Mouse (Mus musculus) CH12.LX (cell line): ENCODE results near the gene Fam120a. TPM values are rescaled to one million over a fixed set of nuclear protein-coding genes. Genes with fewer than 3 reads are reported as not detected.

Source experiments
- DNase-seq: peaks from one replicate; pipeline ENCODE4 v3.0.0-alpha.2; 2013; ENCODE audit errors: extremely low read depth
- H3K27ac ChIP-seq: 2 replicates; pipeline ENCODE4 v1.5.1; 2012; ENCODE audit warnings: low read depth, mild to moderate bottlenecking, control low read depth, moderate library complexity; ENCODE audit not compliant: insufficient read depth
- H3K27me3 ChIP-seq: replicated peaks from 2 replicates; pipeline ENCODE3; 2012; ENCODE audit warnings: inconsistent platforms
- H3K36me3 ChIP-seq, 2 experiments: replicated peaks in 1 of 2; 2 replicates each; pipeline versions ENCODE3 to v1.6.1; 2012; ENCODE audit warnings: inconsistent platforms in 1 of 2, low read length in 1 of 2, mild to moderate bottlenecking in 1 of 2, mixed read lengths in 1 of 2, moderate library complexity in 1 of 2; ENCODE audit not compliant: control insufficient read depth in 1 of 2, insufficient read depth in 1 of 2
- H3K4me1 ChIP-seq, 2 experiments: 2 replicates each; pipeline ENCODE4 v1.6.1; 2012; ENCODE audit warnings: inconsistent platforms in 1 of 2, moderate library complexity in 1 of 2; ENCODE audit not compliant: insufficient read depth in 2 of 2, control insufficient read depth in 1 of 2
- H3K4me2 ChIP-seq: 2 replicates; pipeline ENCODE4 v1.6.1; 2012; ENCODE audit warnings: low read depth, mild to moderate bottlenecking, control low read depth; ENCODE audit not compliant: poor library complexity, insufficient read depth, severe bottlenecking
- H3K4me3 ChIP-seq, 3 experiments: fragments of 150-350 bp in 1 of 3; sonication (generic) in 1 of 3; replicated peaks in 1 of 3; 2 replicates each; pipeline versions ENCODE3 to v1.5.1; 2011 to 2012; ENCODE audit warnings: low read depth in 2 of 3, low read length in 2 of 3, mild to moderate bottlenecking in 2 of 3, moderate library complexity in 2 of 3, control low read depth in 1 of 3, improper control_type of control experiment in 1 of 3, inconsistent platforms in 1 of 3, mixed read lengths in 1 of 3; ENCODE audit not compliant: poor library complexity in 1 of 3
- H3K79me2 ChIP-seq: replicated peaks from 2 replicates; pipeline ENCODE4 v1.6.1; 2012; ENCODE audit warnings: mild to moderate bottlenecking, moderate library complexity; ENCODE audit not compliant: control insufficient read depth, poor library complexity, insufficient read depth, severe bottlenecking; ENCODE audit errors: extremely low read depth
- H3K9ac ChIP-seq: 2 replicates; pipeline ENCODE4 v1.6.1; 2012; ENCODE audit warnings: low read depth, mild to moderate bottlenecking, control low read depth, moderate library complexity; ENCODE audit not compliant: insufficient read depth
- H3K9me3 ChIP-seq: replicated peaks from 2 replicates; pipeline ENCODE3; 2012; ENCODE audit warnings: low read length, inconsistent platforms, mixed read lengths
- BHLHE40 ChIP-seq: IDR thresholded peaks from 2 replicates; pipeline ENCODE4 v1.6.1; 2011; ENCODE audit warnings: mild to moderate bottlenecking, low read depth, low read length, improper control_type of control experiment
- CHD2 ChIP-seq: IDR thresholded peaks from 2 replicates; pipeline ENCODE4 v1.6.1; 2011; ENCODE audit warnings: low read length, improper control_type of control experiment
- CTCF ChIP-seq, 2 experiments: IDR thresholded peaks in 1 of 2; conservative IDR thresholded peaks in 1 of 2; 2 replicates each; pipeline ENCODE4 v1.5.1; 2011 to 2012; ENCODE audit warnings: low read depth in 2 of 2, low read length in 2 of 2, improper control_type of control experiment in 1 of 2, inconsistent platforms in 1 of 2, mild to moderate bottlenecking in 1 of 2, moderate library complexity in 1 of 2
- EP300 ChIP-seq: IDR thresholded peaks from 2 replicates; pipeline ENCODE4 v1.6.1; 2011; ENCODE audit warnings: low read length, improper control_type of control experiment
- ETS1 ChIP-seq: conservative IDR thresholded peaks from 2 replicates; pipeline ENCODE4 v1.6.1; 2012; ENCODE audit warnings: low read depth, mild to moderate bottlenecking, inconsistent platforms, low read length, improper control_type of control experiment, moderate library complexity
- JUND ChIP-seq: conservative IDR thresholded peaks from 2 replicates; pipeline ENCODE4 v1.6.1; 2011; ENCODE audit warnings: low read depth, low read length, improper control_type of control experiment
- MAFK ChIP-seq: IDR thresholded peaks from 2 replicates; pipeline ENCODE4 v1.6.1; 2011; ENCODE audit warnings: low read length, improper control_type of control experiment; ENCODE audit not compliant: insufficient replicate concordance
- MAX ChIP-seq: IDR thresholded peaks from 2 replicates; pipeline ENCODE4 v1.6.1; 2011; ENCODE audit warnings: low read length, improper control_type of control experiment
- MAZ ChIP-seq: IDR thresholded peaks from 2 replicates; pipeline ENCODE4 v1.6.1; 2012; ENCODE audit warnings: low read depth, mild to moderate bottlenecking, inconsistent platforms, low read length, improper control_type of control experiment, moderate library complexity
- MEF2A ChIP-seq: IDR thresholded peaks from 2 replicates; pipeline ENCODE4 v1.6.1; 2014; ENCODE audit warnings: low read depth, mild to moderate bottlenecking, inconsistent platforms, low read length, improper control_type of control experiment, borderline replicate concordance
- MXI1 ChIP-seq: IDR thresholded peaks from 2 replicates; pipeline ENCODE4 v1.6.1; 2011; ENCODE audit warnings: mild to moderate bottlenecking, low read depth, low read length, improper control_type of control experiment
- MYC ChIP-seq: IDR thresholded peaks from 2 replicates; pipeline ENCODE4 v1.6.1; 2011; ENCODE audit warnings: low read depth, mild to moderate bottlenecking, improper control_type of control experiment, low read length
- NRF1 ChIP-seq: IDR thresholded peaks from 2 replicates; pipeline ENCODE4 v1.6.1; 2014; ENCODE audit warnings: low read depth, mild to moderate bottlenecking, inconsistent platforms, low read length, improper control_type of control experiment, moderate library complexity
- PAX5 ChIP-seq: IDR thresholded peaks from 2 replicates; pipeline ENCODE4 v1.6.1; 2012; ENCODE audit warnings: low read length, inconsistent platforms, mixed read lengths
- POLR2A ChIP-seq: IDR thresholded peaks from 2 replicates; pipeline ENCODE4 v1.6.1; 2011; ENCODE audit warnings: low read depth, mild to moderate bottlenecking, improper control_type of control experiment, low read length
- SIN3A ChIP-seq: IDR thresholded peaks from 2 replicates; pipeline ENCODE4 v1.6.1; 2012; ENCODE audit warnings: low read length, improper control_type of control experiment, inconsistent platforms
- TBP ChIP-seq: conservative IDR thresholded peaks from 2 replicates; pipeline ENCODE4 v1.6.1; 2011; ENCODE audit warnings: low read depth, low read length, improper control_type of control experiment
- TCF12 ChIP-seq: IDR thresholded peaks from 2 replicates; pipeline ENCODE4 v1.6.1; 2014; ENCODE audit warnings: low read depth, mild to moderate bottlenecking, inconsistent platforms, low read length, improper control_type of control experiment
- UBTF ChIP-seq: IDR thresholded peaks from 2 replicates; pipeline ENCODE4 v1.6.1; 2012; ENCODE audit warnings: low read depth, mild to moderate bottlenecking, inconsistent platforms, low read length, improper control_type of control experiment, moderate library complexity
- USF1 ChIP-seq: IDR thresholded peaks from 2 replicates; pipeline ENCODE4 v1.6.1; 2014; ENCODE audit warnings: low read depth, mild to moderate bottlenecking, inconsistent platforms, low read length, improper control_type of control experiment
- ZC3H11A ChIP-seq: IDR thresholded peaks from 2 replicates; pipeline ENCODE4 v1.6.1; 2012; ENCODE audit warnings: low read depth, mild to moderate bottlenecking, inconsistent platforms, low read length, improper control_type of control experiment
- ZKSCAN1 ChIP-seq: IDR thresholded peaks from 2 replicates; pipeline ENCODE4 v1.6.1; 2012; ENCODE audit warnings: low read depth, inconsistent platforms, low read length, improper control_type of control experiment, borderline replicate concordance
- ZMIZ1 ChIP-seq: IDR thresholded peaks from 2 replicates; pipeline ENCODE4 v1.6.1; 2012; ENCODE audit warnings: low read depth, mild to moderate bottlenecking, inconsistent platforms, low read length, improper control_type of control experiment
- ZNF384 ChIP-seq: IDR thresholded peaks from 2 replicates; pipeline ENCODE4 v1.6.1; 2012; ENCODE audit warnings: low read depth, low read length, improper control_type of control experiment, inconsistent platforms
- dilution Hi-C: fragments of 300-500 bp; cut with MboI; formaldehyde crosslinking; loops from 2 replicates; pipeline ENCODE4 v1.14.3; 2020; ENCODE audit warnings: low sequenced_read_pairs; ENCODE audit not compliant: extremely low pct_unique_long_range_greater_than_20kb, extremely low pct_ligation_motif_present
- in situ Hi-C: fragments of 300-500 bp; cut with MboI; formaldehyde crosslinking; loops from 3 replicates; pipeline ENCODE4 v1.14.3; 2019; ENCODE audit warnings: low sequenced_read_pairs, low pct_ligation_motif_present, low pct_unique_long_range_greater_than_20kb, mixed read lengths
- polyA plus RNA-seq: library from polyadenylated mRNA; unstranded; fragments of >175 nt; gene quantifications from 2 replicates; pipeline ENCODE4 v1.2.1, GENCODE M21; 2012; ENCODE audit warnings: low read depth; ENCODE audit not compliant: insufficient read length
- total RNA-seq, 2 experiments: library from RNA; depleted of rRNA; stranded (reverse); fragments of 300-350 nt in 1 of 2; fragments of >200 nt in 1 of 2; gene quantifications; 2 replicates each; pipeline ENCODE4 v1.2.3; 2012 to 2014

The Fam120a gene
- total and polyA plus RNA-seq, 3 experiments: 70.0 to 122 (median 82.6) TPM

DNA sequence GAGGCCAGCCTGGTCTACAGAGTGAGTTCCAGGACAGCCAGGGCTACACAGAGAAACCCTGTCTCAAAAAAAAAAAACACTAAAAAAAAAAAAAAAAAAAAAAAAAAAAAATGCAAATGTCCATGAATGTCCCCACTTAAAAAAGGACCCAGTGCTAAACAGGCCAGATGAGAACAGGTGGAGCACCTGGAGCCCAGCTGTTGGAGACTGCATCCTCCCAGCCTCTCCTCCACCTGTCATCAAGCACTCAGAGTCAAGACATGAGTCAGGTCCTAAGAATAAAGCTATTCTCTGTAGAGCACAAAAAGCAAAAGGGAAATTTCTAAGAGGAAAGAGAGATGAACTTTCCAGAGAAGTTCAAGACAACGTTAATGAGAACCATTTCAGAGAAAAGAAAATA is 23.2 kb downstream of the Fam120a start:
- Histone ChIP-seq H3K4me1 (peaks cover 12 to 61% of the 10 kb centered on the region in 2 experiments), H3K4me3 (no peak overlapping the region), H3K36me3 (peaks cover 56 to 85% of the 10 kb centered on the region in 2 experiments), H3K9me3 (no peaks in the 10 kb centered on the region), H3K27me3 (no peaks in the 10 kb centered on the region), H3K9ac (no peak overlapping the region), H3K27ac (no peak overlapping the region), H3K4me2 (no peak overlapping the region), H3K79me2 (peaks cover 60% of the 10 kb centered on the region)
- dilution Hi-C loops: no loop called here
- DNase-seq: peak; percentile 67
- no peak for TF ChIP-seq PAX5
- TF ChIP-seq MEF2A: peak; percentile 83; the same call in 1 of the 2 replicates
- TF ChIP-seq MYC: no peak
- peak; percentile 94 for TF ChIP-seq ZNF384
- no peak for TF ChIP-seq MXI1
- TF ChIP-seq CTCF (conservative IDR thresholded peaks at IDR 0.05 in 1 of 2, IDR thresholded peaks at IDR 0.05 in 1 of 2; ENCODE audit: low read depth in 2 of 2, low read length in 2 of 2): no peak
- 0 out of 2 replicates have a peak, but pooled peaks have one; percentile 18 for TF ChIP-seq EP300
- peak; percentile 87 for TF ChIP-seq TCF12
- TF ChIP-seq ETS1: peak; percentile 87
- no peak for TF ChIP-seq MAZ
- in situ Hi-C loops: no loop called here

DNA sequence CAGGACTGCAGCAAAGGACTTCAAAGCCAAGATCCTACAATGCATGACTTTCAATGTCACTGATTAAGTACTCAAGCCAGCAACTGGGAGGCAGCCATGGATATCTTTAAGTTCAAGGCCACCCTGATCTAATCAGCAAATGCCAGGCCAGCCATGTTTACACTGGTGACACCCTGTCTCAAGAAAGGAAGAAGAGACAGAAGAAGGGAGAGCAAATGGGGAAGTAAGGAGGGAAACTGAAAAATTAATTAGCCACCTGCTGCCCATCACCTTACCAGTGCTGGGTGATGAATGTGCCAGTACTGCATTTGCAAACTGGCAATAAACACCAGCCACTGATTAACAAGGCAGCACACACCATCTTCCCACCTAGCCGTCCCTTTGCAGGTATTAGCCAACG is 25.3 kb downstream of the Fam120a start:
- Histone ChIP-seq H3K9me3 (no peaks in the 10 kb centered on the region), H3K4me1 (peaks cover 12 to 61% of the 10 kb centered on the region in 2 experiments), H3K4me3 (no peak overlapping the region), H3K4me2 (no peak overlapping the region)
- TF ChIP-seq ZKSCAN1: no peak
- TF ChIP-seq TBP: no peak
- no peak for TF ChIP-seq MAX
- no peak for TF ChIP-seq CHD2
- no peak for TF ChIP-seq MEF2A
- TF ChIP-seq SIN3A: no peak
- TF ChIP-seq POLR2A: no peak
- no peak for TF ChIP-seq USF1
- TF ChIP-seq PAX5: no peak
- TF ChIP-seq NRF1: no peak
- no peak for TF ChIP-seq ZC3H11A
- TF ChIP-seq JUND: no peak
- no peak for TF ChIP-seq ZMIZ1
- TF ChIP-seq MAFK: no peak
- no peak for TF ChIP-seq ETS1
- TF ChIP-seq UBTF: no peak
- no peak for TF ChIP-seq BHLHE40
- TF ChIP-seq MYC: no peak
- TF ChIP-seq, all 38 proteins: peak for 0
- Histone ChIP-seq H3K79me2 (peaks cover 59% of the 10 kb centered on the region), H3K36me3 (peaks cover 56 to 84% of the 10 kb centered on the region in 2 experiments), H3K9ac (no peak overlapping the region; the same call in 1 of the 2 replicates), H3K27me3 (no peaks in the 10 kb centered on the region), H3K27ac (peak overlapping the region; percentile 47; the same call in 1 of the 2 replicates)
- in situ Hi-C loops: no loop called here
- DNase-seq: no peak
- dilution Hi-C loops: no loop called here
